Mouse (Mus musculus) megakaryocyte, embryonic 14.5 days (primary cell): ENCODE measurements around the gene Dbi. TPM values are rescaled to one million over a fixed set of nuclear protein-coding genes. Genes with fewer than 3 reads are reported as not detected.
"Not testable (repeated sequence)": the region's sequence is repeated elsewhere in the genome, so short reads cannot be mapped to it uniquely, and the experiment has no call there.

Experiments used
- H3K27me3 ChIP-seq: replicated peaks from 2 replicates; pipeline ENCODE3; 2012; ENCODE audit warnings: inconsistent platforms
- H3K36me3 ChIP-seq: replicated peaks from 2 replicates; pipeline ENCODE3; 2012; ENCODE audit warnings: low read length, inconsistent platforms, mixed read lengths
- H3K4me1 ChIP-seq: 2 replicates; pipeline ENCODE4 v1.6.1; 2012; ENCODE audit warnings: inconsistent platforms
- H3K4me3 ChIP-seq: replicated peaks from 2 replicates; pipeline ENCODE3; 2012; ENCODE audit warnings: moderate library complexity, mild to moderate bottlenecking, inconsistent platforms
- H3K9me3 ChIP-seq: 2 replicates; pipeline ENCODE4 v1.6.1; 2012; ENCODE audit warnings: inconsistent platforms
- FLI1 ChIP-seq: IDR thresholded peaks from 2 replicates; pipeline ENCODE4 v1.6.1; 2012; ENCODE audit warnings: low read length, inconsistent platforms, mixed read lengths
- GATA1 ChIP-seq: IDR thresholded peaks from 3 replicates; pipeline ENCODE4 v1.6.1; 2012; ENCODE audit warnings: mixed read lengths, low read length, inconsistent platforms, borderline replicate concordance
- polyA plus RNA-seq: library from polyadenylated mRNA; stranded (reverse); fragments of >175 nt; gene quantifications from 2 replicates; pipeline ENCODE4 v1.2.3, GENCODE M21; 2012; ENCODE audit warnings: low replicate concordance; ENCODE audit not compliant: insufficient read depth

The Dbi gene
- polyA plus RNA-seq, 1 experiment = 21.0 TPM

DNA sequence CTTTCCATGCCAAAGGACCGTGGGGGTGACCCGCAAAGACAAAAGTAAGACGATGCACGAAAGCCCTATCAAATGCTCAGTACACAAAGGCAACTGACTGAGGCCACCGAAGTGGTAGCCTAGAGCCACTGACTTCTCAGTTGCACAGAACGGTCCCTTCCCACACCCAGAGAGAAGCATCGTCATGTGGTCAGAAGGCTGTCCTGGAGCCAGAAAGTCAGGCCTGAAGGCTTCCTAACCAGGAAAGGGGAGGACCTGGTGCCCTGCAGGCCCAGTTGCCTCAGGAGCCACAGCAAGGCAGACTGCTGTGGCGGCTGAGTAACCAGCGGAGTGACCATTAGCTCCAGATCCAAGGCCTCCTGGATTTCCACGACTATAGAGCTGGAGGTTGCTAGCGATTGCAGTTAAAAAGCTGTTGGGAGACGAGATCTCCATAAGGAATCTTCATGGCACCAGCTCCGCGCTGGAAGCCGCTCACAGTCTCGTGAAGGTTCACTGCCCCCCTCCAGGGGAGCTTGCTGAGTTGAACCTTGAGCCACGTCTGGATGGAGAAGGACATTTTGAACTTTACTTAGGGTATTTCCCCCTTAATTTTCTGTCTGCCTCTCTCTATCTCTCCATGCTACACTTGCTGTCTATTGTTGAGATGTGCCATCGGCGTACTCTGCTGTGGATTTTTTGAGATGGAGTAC lies 11.0 kb downstream of the Dbi start:
- peaks cover 13% of the 10 kb centered on the region for H3K9me3 ChIP-seq
- TF ChIP-seq FLI1 = no peak
- TF ChIP-seq GATA1 = no peak
- H3K4me1 ChIP-seq = peaks cover 24% of the 10 kb centered on the region
- peaks cover 43% of the 10 kb centered on the region for H3K36me3 ChIP-seq
- H3K27me3 ChIP-seq = peaks cover 34% of the 10 kb centered on the region
- no peak overlapping the region for H3K4me3 ChIP-seq

DNA sequence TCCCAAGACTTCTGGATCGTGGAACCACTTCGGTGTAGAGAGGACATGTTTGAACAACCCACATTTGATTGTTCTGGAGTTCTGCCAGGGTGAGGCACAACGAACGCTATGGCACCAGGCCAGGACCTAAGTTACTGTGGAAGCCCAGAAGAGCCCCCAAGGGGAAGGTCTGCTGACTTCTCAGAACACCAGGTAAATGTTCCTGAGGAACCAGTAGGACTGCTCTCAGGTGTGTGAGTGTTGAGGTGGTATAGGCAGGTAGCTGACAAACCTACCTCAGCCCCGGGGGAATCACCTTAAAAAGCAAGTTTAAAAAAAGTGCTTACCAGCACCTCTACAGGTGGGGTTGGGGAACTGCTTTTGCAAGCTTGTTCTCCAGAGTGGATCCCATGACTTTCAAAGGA lies 15.3 kb downstream of the Dbi start:
- no peaks in the 10 kb centered on the region for H3K36me3 ChIP-seq
- H3K9me3 ChIP-seq = peaks cover 12% of the 10 kb centered on the region
- TF ChIP-seq GATA1 (no peak), FLI1 (no peak)
- no peaks in the 10 kb centered on the region for H3K4me1 ChIP-seq
- no peak overlapping the region for H3K4me3 ChIP-seq
- peaks cover 63% of the 10 kb centered on the region for H3K27me3 ChIP-seq

- TF ChIP-seq GATA1 (no peak), FLI1 (no peak)
- no peaks in the 10 kb centered on the region for H3K36me3 ChIP-seq
- H3K4me3 ChIP-seq = no peak overlapping the region
- H3K9me3 ChIP-seq = peaks cover 12% of the 10 kb centered on the region
- H3K4me1 ChIP-seq = no peaks in the 10 kb centered on the region
- H3K27me3 ChIP-seq = peaks cover 50% of the 10 kb centered on the region
Measured at GRCm38 (mm10) chr1:120101227-120101609, 19.7 kb downstream of the Dbi start.

DNA sequence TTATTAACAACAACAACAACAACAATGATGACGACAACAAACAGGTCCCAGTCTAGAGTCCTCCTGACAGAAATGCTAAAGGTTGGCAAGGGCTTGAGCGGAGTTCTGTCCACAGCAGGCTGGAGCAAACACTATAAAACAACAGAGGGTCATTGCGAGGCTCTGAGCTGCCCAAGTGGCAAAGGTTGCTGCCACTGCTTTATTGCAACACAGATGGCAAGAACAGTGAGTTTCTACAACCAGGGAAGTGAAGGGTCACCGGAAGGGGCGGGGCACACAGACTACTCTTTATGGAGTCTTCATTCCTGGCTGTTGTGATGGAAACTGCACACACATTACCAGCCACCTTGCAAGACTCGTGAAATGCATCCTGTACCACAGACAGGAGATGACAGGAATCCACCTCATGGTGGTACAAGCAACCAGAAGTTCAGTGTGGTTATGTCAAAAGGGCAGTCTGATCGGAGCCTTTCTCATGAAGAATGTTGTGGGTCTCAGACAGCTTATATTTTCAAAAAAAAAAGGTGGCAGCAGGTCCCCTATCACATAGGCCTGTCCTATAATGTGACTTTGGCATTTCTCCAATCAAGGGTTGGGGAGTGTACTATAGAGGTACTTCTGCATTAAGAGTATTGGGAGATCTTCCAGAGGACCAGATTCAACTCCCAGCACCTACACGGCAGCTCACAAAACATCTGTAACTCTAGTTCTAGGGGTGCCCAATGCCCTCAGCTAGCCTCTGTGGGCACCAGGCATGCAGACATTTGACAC lies 20.2 kb downstream of the Dbi start:
- no peaks in the 10 kb centered on the region for H3K4me1 ChIP-seq
- peaks cover 48% of the 10 kb centered on the region for H3K27me3 ChIP-seq
- H3K36me3 ChIP-seq = no peaks in the 10 kb centered on the region
- no peak overlapping the region for H3K4me3 ChIP-seq
- TF ChIP-seq FLI1 (no peak), GATA1 (no peak)
- H3K9me3 ChIP-seq = peaks cover 12% of the 10 kb centered on the region

GRCm38 (mm10) chr1:120099483-120099882 lies 21.4 kb downstream of the Dbi start:
- peaks cover 7% of the 10 kb centered on the region for H3K9me3 ChIP-seq
- peaks cover 4% of the 10 kb centered on the region for H3K4me1 ChIP-seq
- H3K36me3 ChIP-seq = no peaks in the 10 kb centered on the region
- TF ChIP-seq GATA1 = no peak
- TF ChIP-seq FLI1 = no peak
- H3K4me3 ChIP-seq = no peak overlapping the region
- H3K27me3 ChIP-seq = peaks cover 42% of the 10 kb centered on the region

- TF ChIP-seq GATA1 = no peak
- TF ChIP-seq FLI1 = no peak
- Histone ChIP-seq H3K4me3 (no peak overlapping the region), H3K27me3 (peaks cover 31% of the 10 kb centered on the region), H3K36me3 (no peaks in the 10 kb centered on the region), H3K9me3 (peaks cover 7% of the 10 kb centered on the region), H3K4me1 (peaks cover 6% of the 10 kb centered on the region)
Measured at GRCm38 (mm10) chr1:120098327-120098726, 22.6 kb downstream of the Dbi start.

- Histone ChIP-seq H3K9me3 (no peaks in the 10 kb centered on the region), H3K27me3 (peaks cover 25% of the 10 kb centered on the region), H3K4me3 (no peak overlapping the region), H3K36me3 (no peaks in the 10 kb centered on the region), H3K4me1 (peaks cover 7% of the 10 kb centered on the region)
- TF ChIP-seq FLI1 (no peak), GATA1 (no peak)
Measured at GRCm38 (mm10) chr1:120094920-120095319, 26.0 kb downstream of the Dbi start.

DNA sequence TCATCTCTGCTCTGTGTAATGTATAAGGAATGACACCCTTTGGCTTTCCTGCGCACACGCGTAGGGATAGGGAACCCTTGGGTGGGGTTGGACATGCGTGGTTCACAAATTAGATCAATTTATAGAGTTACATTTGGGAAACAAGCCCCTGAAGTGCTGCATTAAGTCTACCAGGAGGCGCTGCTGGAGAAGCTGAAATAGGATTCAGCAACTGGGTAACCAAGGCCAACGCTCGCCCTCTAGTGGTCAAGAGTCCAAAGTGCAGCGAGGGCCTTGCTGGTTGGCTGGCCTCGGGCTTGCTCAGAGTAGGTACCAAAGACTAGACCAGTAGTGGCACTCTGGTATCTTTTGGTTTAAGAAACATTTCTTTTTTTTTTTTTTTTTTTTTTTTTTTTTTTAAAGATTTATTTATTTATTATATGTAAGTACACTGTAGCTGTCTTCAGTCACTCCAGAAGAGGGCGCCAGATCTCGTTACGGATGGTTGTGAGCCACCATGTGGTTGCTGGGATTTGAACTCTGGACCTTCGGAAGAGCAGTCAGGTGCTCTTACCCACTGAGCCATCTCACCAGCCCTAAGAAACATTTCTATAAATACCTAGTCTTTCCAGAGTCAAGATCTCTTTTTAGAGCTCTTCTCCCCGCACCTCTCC lies 27.3 kb downstream of the Dbi start:
- not testable (repeated sequence) for H3K4me3 ChIP-seq, H3K9me3 ChIP-seq, H3K36me3 ChIP-seq
- peaks cover 25% of the 10 kb centered on the region for H3K27me3 ChIP-seq
- H3K4me1 ChIP-seq = peaks cover 13% of the 10 kb centered on the region

DNA sequence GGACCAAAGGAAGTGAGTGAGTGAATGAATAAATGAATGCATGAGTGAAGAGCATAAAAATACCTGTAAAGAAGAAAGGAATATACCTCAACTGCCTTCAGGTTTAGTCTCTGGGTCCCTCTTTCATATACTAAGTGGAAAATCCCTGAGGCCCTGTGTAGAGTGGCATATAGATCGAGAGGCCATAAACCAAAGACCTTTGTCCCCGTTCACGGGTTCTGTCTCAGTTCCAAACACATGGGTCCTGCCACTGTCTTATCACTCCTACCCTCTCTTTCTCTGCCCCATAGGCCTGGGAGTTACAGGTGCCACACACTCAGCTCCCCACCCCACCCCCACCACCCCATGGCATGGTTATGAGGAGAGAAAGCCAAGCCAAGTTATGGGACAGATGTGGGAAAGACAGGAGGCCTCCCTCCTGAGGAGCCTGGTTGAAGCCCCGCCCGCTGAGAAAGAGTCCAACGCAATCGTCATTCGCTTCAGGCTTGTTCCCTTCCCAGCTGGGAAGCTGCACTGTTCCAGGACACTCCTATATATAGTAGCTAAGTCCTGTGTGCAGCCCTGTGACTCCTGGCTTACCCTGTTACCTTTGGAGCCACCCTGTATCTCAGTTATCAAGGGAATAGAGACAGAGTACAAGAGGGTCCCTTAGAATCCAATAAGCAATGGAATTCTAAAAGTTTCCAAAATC lies 29.9 kb downstream of the Dbi start:
- no peaks in the 10 kb centered on the region for H3K9me3 ChIP-seq
- no peaks in the 10 kb centered on the region for H3K36me3 ChIP-seq
- H3K4me3 ChIP-seq = no peak overlapping the region
- peaks cover 24% of the 10 kb centered on the region for H3K4me1 ChIP-seq
- TF ChIP-seq FLI1 (no peak), GATA1 (no peak)
- peaks cover 41% of the 10 kb centered on the region for H3K27me3 ChIP-seq
